Mouse (Mus musculus): ENCODE measurements around the gene Ddx4.
"Not testable (repeated sequence)": the region's sequence is repeated elsewhere in the genome, so short reads cannot be mapped to it uniquely, and the experiment has no call there.

Ddx4 gene

DNA sequence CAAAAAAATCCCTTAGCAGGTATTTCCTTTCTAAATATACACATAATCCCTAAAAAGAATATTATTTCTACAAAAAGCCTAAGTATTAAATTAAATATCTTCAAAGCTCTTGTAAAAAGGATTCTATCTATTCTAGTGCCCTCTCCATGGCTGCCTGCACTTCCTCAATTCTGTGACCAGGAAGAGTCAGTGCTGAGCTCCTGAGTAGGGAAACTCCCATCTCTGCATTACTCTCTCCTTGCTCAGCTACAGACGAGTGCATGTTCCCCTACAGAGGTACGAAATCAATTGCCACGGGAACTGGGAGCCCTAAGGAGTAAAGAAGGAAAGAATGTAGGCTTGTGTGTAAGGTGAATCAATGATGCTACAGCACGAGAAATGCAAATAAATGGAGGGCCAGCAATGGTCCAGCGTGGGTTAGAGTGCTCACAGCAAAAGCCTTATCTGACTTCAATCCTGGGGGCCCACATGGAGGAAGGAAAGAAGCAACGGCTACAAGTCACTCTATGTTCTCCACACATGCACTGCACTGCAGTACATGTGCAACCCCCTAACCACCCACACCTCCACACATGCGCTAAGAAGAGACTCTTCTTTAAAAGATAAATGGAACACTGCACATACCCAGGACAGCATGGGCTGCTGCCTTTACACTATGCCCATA is 17.0 kb downstream of the Ddx4 start:
- DNase-seq: no peak

DNA sequence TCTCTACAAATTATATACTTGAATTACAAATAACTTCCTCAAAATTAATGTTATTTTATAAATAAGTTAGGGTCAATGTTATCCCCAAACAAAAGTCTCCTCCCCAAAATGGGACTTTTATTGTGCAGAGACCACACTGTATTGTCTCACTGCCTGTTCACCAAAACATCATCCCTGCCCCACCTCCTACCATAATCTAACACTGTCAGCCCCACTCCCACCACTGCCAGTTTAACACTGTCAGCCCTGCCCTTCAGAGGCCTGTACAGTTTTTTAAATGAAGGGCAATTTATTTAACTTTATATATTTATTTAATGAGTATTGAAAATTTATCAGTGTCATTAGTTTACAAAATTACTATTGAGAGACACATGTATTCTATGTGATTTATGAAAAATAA is 26.7 kb downstream of the Ddx4 start:
- DNase-seq: no peak

- DNase-seq: no peak
These were observed 27.7 kb downstream of the Ddx4 start for GRCm38 (mm10) chr13:112624622-112625021.

- DNase-seq: no peak
These were observed 28.6 kb downstream of the Ddx4 start for GRCm38 (mm10) chr13:112623656-112624055.

DNA sequence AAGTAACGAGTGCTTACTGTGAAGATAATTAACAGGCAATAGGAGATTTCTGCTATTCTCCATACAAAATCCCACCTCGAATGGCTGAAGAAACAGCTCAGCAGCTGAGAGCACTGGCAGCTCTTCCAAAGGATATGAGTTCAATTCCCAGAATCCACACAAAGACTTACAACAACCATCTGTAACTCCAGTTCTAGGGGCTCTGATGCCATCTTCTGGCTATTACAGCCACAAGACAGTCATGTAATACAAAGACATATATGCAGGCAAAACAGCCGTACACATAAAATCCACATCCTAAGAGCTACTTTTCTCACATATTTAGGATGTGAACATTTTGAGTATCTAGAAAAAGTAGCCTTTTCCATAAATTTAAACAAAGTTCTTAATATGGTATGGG is 30.7 kb downstream of the Ddx4 start:
- no peak for DNase-seq

GRCm38 (mm10) chr13:112608606-112609005 is 43.7 kb downstream of the Ddx4 start:
- DNase-seq: no peak

DNA sequence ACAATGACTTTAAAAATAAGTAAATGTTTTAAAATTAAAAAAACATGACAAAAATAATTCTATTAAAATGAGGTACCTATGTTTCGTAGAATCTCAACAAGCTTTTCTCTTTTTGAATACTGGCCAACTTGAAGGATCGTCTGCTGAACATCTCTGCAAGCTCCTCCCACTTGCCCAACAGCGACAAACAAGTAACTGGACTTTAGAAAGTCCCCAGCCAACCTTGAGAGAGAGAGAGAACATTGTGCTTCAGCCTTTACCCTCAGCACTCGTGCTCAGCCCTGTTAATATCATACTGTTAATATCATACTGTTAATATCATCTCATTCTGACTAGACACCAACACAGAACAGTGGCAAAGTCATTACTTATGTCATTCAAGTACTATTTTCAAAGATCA is 47.9 kb downstream of the Ddx4 start:
- no peak for DNase-seq

DNA sequence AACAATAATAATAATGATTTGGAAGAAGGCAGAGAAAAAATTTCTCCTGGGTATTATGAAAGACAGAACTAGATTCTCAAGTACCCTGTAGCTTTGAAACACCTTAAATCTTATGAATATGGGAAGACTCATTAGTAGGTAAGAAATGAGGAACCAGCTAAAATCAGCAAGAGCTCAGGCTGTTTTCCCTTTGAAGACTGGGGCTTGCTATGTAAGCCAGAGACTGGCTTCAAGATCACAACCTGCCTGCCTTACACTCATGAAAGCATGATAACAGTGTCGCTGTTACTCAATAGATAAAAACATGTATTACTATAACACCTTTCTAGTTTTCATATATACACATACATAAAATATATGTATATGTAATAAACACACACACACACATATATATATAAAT is 48.4 kb downstream of the Ddx4 start:
- no peak for DNase-seq

DNA sequence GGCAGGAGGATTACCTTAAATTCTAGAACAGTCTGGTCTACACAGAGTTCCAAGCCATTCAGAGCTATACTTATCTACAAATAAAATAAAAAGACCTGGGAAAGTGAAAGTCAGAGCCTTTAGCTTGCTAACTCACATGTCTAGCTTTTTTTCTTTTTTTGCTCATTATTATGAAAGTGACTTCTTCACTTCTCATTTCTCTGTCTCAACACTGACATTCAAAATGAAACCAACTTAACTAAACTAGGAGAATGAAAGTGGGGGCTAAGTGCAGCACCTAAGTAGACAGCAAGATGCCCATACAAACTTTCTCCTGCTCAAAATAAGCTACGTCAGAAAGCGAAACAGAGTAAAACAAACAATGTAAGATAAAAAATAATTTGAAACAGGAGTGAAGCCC is 49.7 kb downstream of the Ddx4 start:
- no peak for DNase-seq

DNA sequence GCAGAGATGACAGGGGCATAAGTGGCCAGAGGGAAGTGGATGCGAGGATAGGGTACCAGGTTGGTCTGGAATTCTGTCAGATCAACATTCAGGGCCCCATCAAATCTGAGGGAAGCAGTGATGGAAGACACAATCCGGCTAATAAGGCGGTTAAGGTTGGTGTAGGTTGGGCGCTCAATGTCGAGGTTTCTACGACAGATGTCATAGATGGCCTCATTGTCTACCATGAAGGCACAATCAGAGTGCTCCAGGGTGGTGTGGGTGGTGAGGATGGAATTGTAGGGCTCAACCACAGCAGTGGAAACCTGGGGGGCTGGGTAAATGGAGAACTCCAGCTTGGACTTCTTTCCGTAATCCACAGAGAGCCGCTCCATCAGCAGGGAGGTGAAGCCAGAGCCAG is 58.0 kb downstream of the Ddx4 start, which contains the start of gene Il31ra:
TSS of gene Il31ra (minus strand) at position 101 of the 400 bp plus-strand sequence.
- DNase-seq: not testable (repeated sequence)

GRCm38 (mm10) chr13:112590254-112590653 is 62.0 kb downstream of the Ddx4 start:
- no peak for DNase-seq

DNA sequence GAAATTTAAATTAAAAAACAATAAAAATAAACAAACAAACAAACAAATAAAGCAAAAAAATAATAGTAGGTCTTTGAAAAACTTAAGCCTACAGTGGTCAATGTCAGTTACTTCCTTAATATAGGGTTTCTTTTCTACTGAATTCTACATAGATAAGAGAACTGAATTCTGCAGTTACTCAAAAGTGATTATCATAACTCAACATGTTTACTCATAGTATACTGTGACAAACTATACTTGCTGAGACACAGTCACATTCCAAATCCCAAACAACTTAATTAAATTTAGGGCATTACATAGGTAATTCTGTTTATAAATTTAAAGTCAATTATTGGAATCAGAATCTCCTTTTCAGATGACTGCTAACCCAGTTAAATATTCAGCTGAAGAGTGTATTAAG is 62.6 kb downstream of the Ddx4 start:
- DNase-seq: no peak

GRCm38 (mm10) chr13:112584556-112585237 is 67.6 kb downstream of the Ddx4 start:
- DNase-seq: no peak

GRCm38 (mm10) chr13:112582291-112582690 is 70.0 kb downstream of the Ddx4 start:
- DNase-seq: no peak

DNA sequence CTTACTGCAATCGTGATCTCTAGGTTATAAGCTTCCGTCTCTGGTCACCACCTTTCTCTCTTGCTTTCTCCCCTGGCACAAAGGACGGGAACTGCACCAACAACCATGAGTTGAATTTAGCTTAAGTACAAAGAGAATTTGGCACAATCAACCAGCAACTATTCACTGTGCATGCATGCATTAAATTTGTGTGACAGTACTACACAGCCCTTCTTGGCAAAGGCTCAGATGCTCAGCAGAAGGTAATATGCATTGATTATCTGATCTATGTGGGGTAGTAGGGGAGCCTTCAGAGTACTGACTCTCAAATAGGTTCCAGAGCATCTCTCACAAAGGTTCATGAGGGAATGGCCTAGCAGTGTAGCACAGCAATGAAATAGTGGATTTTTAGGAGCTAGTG is 70.5 kb downstream of the Ddx4 start:
- DNase-seq: no peak

- no peak for DNase-seq
These were observed 71.5 kb downstream of the Ddx4 start for GRCm38 (mm10) chr13:112580590-112581320.

DNA sequence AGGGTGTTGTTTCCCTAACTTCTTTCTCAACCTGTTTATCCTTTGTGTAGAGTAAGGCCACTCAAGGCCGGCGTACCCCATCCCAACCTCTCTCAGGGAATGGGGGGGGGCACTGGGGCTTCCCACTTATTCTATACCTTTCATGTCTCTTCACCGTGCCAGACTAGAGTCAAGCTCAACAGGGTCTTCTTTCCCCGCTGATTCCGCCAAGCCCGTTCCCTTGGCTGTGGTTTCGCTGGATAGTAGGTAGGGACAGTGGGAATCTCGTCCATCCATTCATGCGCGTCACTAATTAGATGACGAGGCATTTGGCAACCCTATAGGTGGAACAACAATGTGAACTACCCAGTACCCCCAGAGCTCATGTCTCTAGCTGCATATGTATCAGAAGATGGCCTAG is 74.2 kb downstream of the Ddx4 start:
- DNase-seq: peak; percentile 100

GRCm38 (mm10) chr13:112573800-112574199 is 78.5 kb downstream of the Ddx4 start:
- no peak for DNase-seq

- DNase-seq: no peak
These were observed 81.5 kb downstream of the Ddx4 start for GRCm38 (mm10) chr13:112570768-112571167.

GRCm38 (mm10) chr13:112569606-112570005 is 82.7 kb downstream of the Ddx4 start:
- DNase-seq: no peak

DNA sequence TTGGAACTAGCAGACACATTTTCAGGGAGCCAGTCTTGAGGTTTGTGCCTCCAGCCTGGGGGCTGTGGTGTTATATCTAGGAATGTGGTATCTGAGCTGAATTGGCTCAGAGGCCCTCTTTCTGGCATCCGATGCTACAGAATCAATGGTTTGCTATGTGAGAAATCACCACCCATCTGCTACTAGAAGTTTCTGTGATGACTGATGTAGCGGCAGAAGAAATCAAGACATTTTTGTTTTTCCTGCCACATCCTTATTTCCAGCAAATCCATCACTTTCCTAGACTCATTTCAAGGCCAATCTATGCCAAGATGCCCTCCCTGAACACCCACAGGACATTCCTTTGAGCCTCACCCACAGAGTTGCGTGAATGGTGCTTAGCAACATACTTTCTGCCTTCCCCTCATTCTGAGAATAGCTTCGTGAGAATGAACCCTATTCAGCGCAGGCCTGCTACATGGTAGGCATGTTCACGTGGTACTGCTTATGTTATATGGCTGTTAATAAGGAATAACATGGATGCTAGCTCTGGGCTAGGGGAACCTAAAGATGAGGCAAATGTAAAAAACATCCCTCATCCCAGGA is 91.6 kb downstream of the Ddx4 start:
- no peak for DNase-seq

- no peak for DNase-seq
These were observed 95.8 kb downstream of the Ddx4 start for GRCm38 (mm10) chr13:112556501-112556900.

GRCm38 (mm10) chr13:112553304-112553703 is 99.0 kb downstream of the Ddx4 start:
- no peak for DNase-seq

Measured in kidney, adult 18-20 months (tissue).